Mouse (Mus musculus) bone marrow, adult 2 months (tissue): ENCODE measurements around the gene Erg.

ENCODE experiments used
- CTCF ChIP-seq: fragments of 200-500 bp; IDR thresholded peaks from 2 replicates; pipeline ENCODE4 v1.5.1; 2011; ENCODE audit warnings: low read length, control low read depth; ENCODE audit not compliant: control insufficient read depth, insufficient read depth
- POLR2A ChIP-seq: fragments of 200-500 bp; IDR thresholded peaks from 2 replicates; pipeline ENCODE4 v1.6.1; 2011; ENCODE audit warnings: low read depth, mild to moderate bottlenecking, control low read depth, low read length, borderline replicate concordance; ENCODE audit not compliant: control insufficient read depth

- TF ChIP-seq CTCF, result no peak
- TF ChIP-seq POLR2A, result no peak
These were observed 45.4 kb upstream of the Erg start for GRCm38 (mm10) chr16:95631816-95632215.
